Mouse (Mus musculus) heart, embryonic 13.5 days (tissue): Measurements from ENCODE around the gene Glis1. TPM values are rescaled to one million over a fixed set of nuclear protein-coding genes. Genes with fewer than 3 reads are reported as not detected.

Source experiments
- ATAC-seq: fragments of 200-750 bp; cut with Nextera tagmentation; 2 replicates; pipeline ENCODE4 v1.8.0; 2017; ENCODE audit warnings: moderate TSS enrichment; ENCODE audit not compliant: insufficient number of reproducible peaks, low FRiP score, low TSS enrichment; ENCODE audit errors: extremely low read depth
- H3K27ac ChIP-seq: fragments of 300-500 bp; sonication (generic); replicated peaks from 2 replicates; pipeline ENCODE4 v1.5.1; 2015; ENCODE audit warnings: moderate library complexity, mild to moderate bottlenecking, inconsistent platforms
- H3K27me3 ChIP-seq: fragments of 300-500 bp; sonication (generic); replicated peaks from 2 replicates; pipeline ENCODE4 v1.6.1; 2015; ENCODE audit warnings: mild to moderate bottlenecking, inconsistent platforms
- H3K36me3 ChIP-seq: fragments of 300-500 bp; sonication (generic); 2 replicates; pipeline ENCODE4 v1.6.1; 2015; ENCODE audit warnings: mild to moderate bottlenecking, inconsistent platforms
- H3K4me1 ChIP-seq: fragments of 300-500 bp; sonication (generic); 2 replicates; pipeline ENCODE4 v1.6.1; 2015; ENCODE audit warnings: inconsistent platforms
- H3K4me2 ChIP-seq: fragments of 300-500 bp; sonication (generic); 2 replicates; pipeline ENCODE4 v1.6.1; 2015; ENCODE audit warnings: inconsistent platforms, mild to moderate bottlenecking, moderate library complexity
- H3K4me3 ChIP-seq: fragments of 300-500 bp; sonication (generic); 2 replicates; pipeline ENCODE4 v1.5.1; 2015; ENCODE audit warnings: moderate library complexity, mild to moderate bottlenecking, inconsistent platforms
- H3K9ac ChIP-seq: fragments of 300-500 bp; sonication (generic); 2 replicates; pipeline ENCODE4 v1.6.1; 2015; ENCODE audit warnings: inconsistent platforms, mild to moderate bottlenecking, moderate library complexity
- H3K9me3 ChIP-seq: fragments of 300-500 bp; sonication (generic); 2 replicates; pipeline ENCODE4 v1.6.1; 2016; ENCODE audit warnings: inconsistent platforms
- WGBS: fragments of 180-500 bp; shearing (Covaris S2); methylation state at CpG from one replicate; pipeline ENCODE4 v1.1.7; 2015; ENCODE audit warnings: mixed read lengths; 5-methylcytosine and 5-hydroxymethylcytosine counted together
- polyA plus RNA-seq: library from polyadenylated mRNA; unstranded; fragments of >200 nt; fragmentation: Nextera tagmentation; extraction: Ambion mirVana; gene quantifications from 2 replicates; pipeline ENCODE4 v1.2.1, GENCODE M21; 2015

Gene Glis1
- polyA plus RNA-seq, 1 experiment from 2014 or later = 0.12 TPM

- no peaks in the 10 kb centered on the region for H3K36me3 ChIP-seq
- 73% methylated on average over 7 of the region's 7 CpGs for WGBS
- H3K9ac ChIP-seq = no peak overlapping the region
- H3K9me3 ChIP-seq = no peaks in the 10 kb centered on the region
- no peak overlapping the region for H3K4me3 ChIP-seq
- no peak for ATAC-seq
- peaks cover 18% of the 10 kb centered on the region for H3K4me1 ChIP-seq
- no peak overlapping the region for H3K27ac ChIP-seq
- H3K4me2 ChIP-seq = no peak overlapping the region
- peaks cover 58% of the 10 kb centered on the region for H3K27me3 ChIP-seq
Observed at GRCm38 (mm10) chr4:107603208-107603607, 168.8 kb downstream of the Glis1 start.

- Histone ChIP-seq H3K27me3 (peaks cover 69% of the 10 kb centered on the region), H3K27ac (no peak overlapping the region)
Observed at GRCm38 (mm10) chr4:107605964-107606602, 171.7 kb downstream of the Glis1 start.

GRCm38 (mm10) chr4:107609775-107610174, 175.4 kb downstream of the Glis1 start:
- Histone ChIP-seq H3K27ac (no peak overlapping the region), H3K4me3 (no peak overlapping the region), H3K9me3 (no peaks in the 10 kb centered on the region), H3K4me1 (peaks cover 27% of the 10 kb centered on the region), H3K9ac (no peak overlapping the region), H3K4me2 (no peak overlapping the region), H3K36me3 (no peaks in the 10 kb centered on the region), H3K27me3 (peaks cover 46% of the 10 kb centered on the region)
- no peak for ATAC-seq
- 91% methylated on average over 8 of the region's 8 CpGs for WGBS

More at GRCm38 (mm10) chr4:107605964-107606602, 171.7 kb downstream of the Glis1 start:
- Histone ChIP-seq H3K4me1 (peaks cover 14% of the 10 kb centered on the region), H3K36me3 (no peaks in the 10 kb centered on the region), H3K4me2 (0 out of 2 replicates have a peak overlapping the region, but pooled peaks have one; percentile 7), H3K9ac (no peak overlapping the region), H3K9me3 (no peaks in the 10 kb centered on the region), H3K4me3 (no peak overlapping the region)
- WGBS = 36% methylated on average over 17 of the region's 17 CpGs
- ATAC-seq = no peak

- Histone ChIP-seq H3K4me2 (no peak overlapping the region), H3K4me1 (peaks cover 13% of the 10 kb centered on the region), H3K9ac (no peak overlapping the region), H3K4me3 (no peak overlapping the region), H3K9me3 (no peaks in the 10 kb centered on the region), H3K36me3 (no peaks in the 10 kb centered on the region), H3K27ac (no peak overlapping the region), H3K27me3 (peaks cover 35% of the 10 kb centered on the region)
- WGBS = 44% methylated on average over 9 of the region's 9 CpGs
- no peak for ATAC-seq
Observed at GRCm38 (mm10) chr4:107611888-107612650, 177.7 kb downstream of the Glis1 start.

GRCm38 (mm10) chr4:107617596-107618230, 183.3 kb downstream of the Glis1 start:
- peaks cover 18% of the 10 kb centered on the region for H3K27me3 ChIP-seq
- no peaks in the 10 kb centered on the region for H3K9me3 ChIP-seq
- WGBS = 59% methylated on average over 5 of the region's 6 CpGs
- H3K4me3 ChIP-seq = no peak overlapping the region
- no peak overlapping the region for H3K9ac ChIP-seq
- H3K4me2 ChIP-seq = no peak overlapping the region
- ATAC-seq = no peak
- no peak overlapping the region for H3K27ac ChIP-seq
- H3K4me1 ChIP-seq = no peaks in the 10 kb centered on the region
- no peaks in the 10 kb centered on the region for H3K36me3 ChIP-seq

GRCm38 (mm10) chr4:107619487-107619886, 185.1 kb downstream of the Glis1 start:
- no peak overlapping the region for H3K4me2 ChIP-seq
- H3K27ac ChIP-seq = no peak overlapping the region
- H3K9ac ChIP-seq = no peak overlapping the region
- H3K27me3 ChIP-seq = peaks cover 33% of the 10 kb centered on the region
- no peak for ATAC-seq
- no peaks in the 10 kb centered on the region for H3K9me3 ChIP-seq
- H3K36me3 ChIP-seq = no peaks in the 10 kb centered on the region
- no peak overlapping the region for H3K4me3 ChIP-seq
- 86% methylated on average over 7 of the region's 7 CpGs for WGBS
- H3K4me1 ChIP-seq = no peaks in the 10 kb centered on the region

- Histone ChIP-seq H3K4me2 (no peak overlapping the region), H3K9ac (no peak overlapping the region), H3K27ac (no peak overlapping the region), H3K27me3 (peaks cover 49% of the 10 kb centered on the region), H3K4me3 (no peak overlapping the region), H3K36me3 (no peaks in the 10 kb centered on the region), H3K4me1 (no peaks in the 10 kb centered on the region), H3K9me3 (no peaks in the 10 kb centered on the region)
- ATAC-seq = no peak
- WGBS = 67% methylated on average over 5 of the region's 5 CpGs
Observed at GRCm38 (mm10) chr4:107621366-107621765, 187.0 kb downstream of the Glis1 start.

- no peaks in the 10 kb centered on the region for H3K9me3 ChIP-seq
- H3K27me3 ChIP-seq = peaks cover 54% of the 10 kb centered on the region
- WGBS = 76% methylated on average over 6 of the region's 6 CpGs
- no peak overlapping the region for H3K4me3 ChIP-seq
- H3K27ac ChIP-seq = no peak overlapping the region
- no peaks in the 10 kb centered on the region for H3K36me3 ChIP-seq
- no peak for ATAC-seq
- no peaks in the 10 kb centered on the region for H3K4me1 ChIP-seq
- no peak overlapping the region for H3K4me2 ChIP-seq
- H3K9ac ChIP-seq = no peak overlapping the region
Observed at GRCm38 (mm10) chr4:107622296-107622695, 187.9 kb downstream of the Glis1 start.

- Histone ChIP-seq H3K27me3 (peaks cover 64% of the 10 kb centered on the region), H3K27ac (no peak overlapping the region)
- ATAC-seq = no peak
Observed at GRCm38 (mm10) chr4:107623916-107624315, 189.5 kb downstream of the Glis1 start.

GRCm38 (mm10) chr4:107624951-107625350, 190.6 kb downstream of the Glis1 start:
- H3K4me1 ChIP-seq = peaks cover 20% of the 10 kb centered on the region
- no peaks in the 10 kb centered on the region for H3K36me3 ChIP-seq
- no peak overlapping the region for H3K27ac ChIP-seq
- H3K4me3 ChIP-seq = no peak overlapping the region
- no peak overlapping the region for H3K4me2 ChIP-seq
- peaks cover 57% of the 10 kb centered on the region for H3K27me3 ChIP-seq
- no peak for ATAC-seq
- 59% methylated on average over 5 of the region's 5 CpGs for WGBS
- H3K9me3 ChIP-seq = no peaks in the 10 kb centered on the region
- H3K9ac ChIP-seq = no peak overlapping the region

More at GRCm38 (mm10) chr4:107623916-107624315, 189.5 kb downstream of the Glis1 start:
- H3K4me1 ChIP-seq = peaks cover 10% of the 10 kb centered on the region
- no peak overlapping the region for H3K9ac ChIP-seq
- H3K9me3 ChIP-seq = no peaks in the 10 kb centered on the region
- H3K4me3 ChIP-seq = no peak overlapping the region
- 76% methylated on average over 6 of the region's 6 CpGs for WGBS
- no peaks in the 10 kb centered on the region for H3K36me3 ChIP-seq
- no peak overlapping the region for H3K4me2 ChIP-seq

- Histone ChIP-seq H3K36me3 (no peaks in the 10 kb centered on the region), H3K4me1 (peaks cover 23% of the 10 kb centered on the region), H3K27me3 (peaks cover 56% of the 10 kb centered on the region), H3K9me3 (no peaks in the 10 kb centered on the region), H3K4me3 (no peak overlapping the region), H3K27ac (no peak overlapping the region), H3K9ac (no peak overlapping the region), H3K4me2 (no peak overlapping the region)
- WGBS = 76% methylated on average over 4 of the region's 4 CpGs
- ATAC-seq = no peak
Observed at GRCm38 (mm10) chr4:107628226-107628625, 193.8 kb downstream of the Glis1 start.
